Mouse (Mus musculus) NIH3T3 (cell line): Measurements from ENCODE around the gene Gad1.
A peak's percentile ranks its signal among the peaks of the same experiment; 100 is the strongest.

ENCODE experiments used
- DNase-seq: peaks from one replicate; pipeline ENCODE4 v3.0.0-alpha.2; 2012; ENCODE audit warnings: low read depth

The Gad1 gene

GRCm38 (mm10) chr2:70564646-70565315 lies 11.9 kb downstream of the Gad1 start:
- DNase-seq = no peak

- no peak for DNase-seq
Measured at GRCm38 (mm10) chr2:70565651-70566602, 13.1 kb downstream of the Gad1 start.

GRCm38 (mm10) chr2:70566603-70566981 lies 13.7 kb downstream of the Gad1 start:
- no peak for DNase-seq

- peak; percentile 19 for DNase-seq
Measured at GRCm38 (mm10) chr2:70567071-70567681, 14.3 kb downstream of the Gad1 start.

- no peak for DNase-seq
Measured at GRCm38 (mm10) chr2:70567682-70568077, 14.8 kb downstream of the Gad1 start.

GRCm38 (mm10) chr2:70568198-70568941 lies 15.5 kb downstream of the Gad1 start:
- DNase-seq = no peak

GRCm38 (mm10) chr2:70571698-70572097 lies 18.8 kb downstream of the Gad1 start:
- DNase-seq = no peak

GRCm38 (mm10) chr2:70572251-70572650 lies 19.4 kb downstream of the Gad1 start:
- DNase-seq = no peak

- no peak for DNase-seq
Measured at GRCm38 (mm10) chr2:70573544-70574210, 20.8 kb downstream of the Gad1 start.

GRCm38 (mm10) chr2:70588200-70588599 lies 35.3 kb downstream of the Gad1 start:
- DNase-seq = no peak

GRCm38 (mm10) chr2:70592432-70592831 lies 39.6 kb downstream of the Gad1 start:
- peak; percentile 16 for DNase-seq

- peak; percentile 52 for DNase-seq
Measured at GRCm38 (mm10) chr2:70593670-70594069, 40.8 kb downstream of the Gad1 start.

- no peak for DNase-seq
Measured at GRCm38 (mm10) chr2:70595896-70596295, 43.0 kb downstream of the Gad1 start.

- DNase-seq = no peak
Measured at GRCm38 (mm10) chr2:70609769-70610168, 56.9 kb downstream of the Gad1 start.

GRCm38 (mm10) chr2:70614745-70615351 lies 62.0 kb downstream of the Gad1 start:
- DNase-seq = no peak

GRCm38 (mm10) chr2:70616076-70616475 lies 63.2 kb downstream of the Gad1 start:
- no peak for DNase-seq

- peak; percentile 37 for DNase-seq
Measured at GRCm38 (mm10) chr2:70616617-70617016, 63.7 kb downstream of the Gad1 start.

GRCm38 (mm10) chr2:70619232-70619835 lies 66.5 kb downstream of the Gad1 start:
- DNase-seq = no peak

- DNase-seq = peak; percentile 58
Measured at GRCm38 (mm10) chr2:70620225-70620624, 67.4 kb downstream of the Gad1 start.

- DNase-seq = no peak
Measured at GRCm38 (mm10) chr2:70622244-70622643, 69.4 kb downstream of the Gad1 start.

GRCm38 (mm10) chr2:70625761-70626160 lies 72.9 kb downstream of the Gad1 start:
- no peak for DNase-seq
